ENCODE assay signal across 8 mouse cellular contexts in genomic region chr10:82127850-82128401, GRCm38 (mm10). TPM values are rescaled to one million over a fixed set of nuclear protein-coding genes. Genes with fewer than 3 reads are reported as not detected.
DNase-seq lines count a peak whose midpoint lies in the region; ATAC-seq lines count a peak whose summit lies in the region.

Gene AU041133, plus strand, starts transcription at chr10:82128013.

- H3K9ac ChIP-seq in hindbrain, embryonic 16.5 days (ENCODE audit: low read depth, low read length), result peak within 1 kb of the TSS; percentile 82

- H3K4me3 ChIP-seq in hindbrain, embryonic 16.5 days (ENCODE audit: low read length), result peak within 1 kb of the TSS; percentile 74
- peak within 1 kb of the TSS; percentile 44 for H3K4me3 ChIP-seq in macrophage (ENCODE audit: inconsistent target)

- peak; percentile 100 for ATAC-seq in hindbrain, embryonic 16.5 days

- H3K27me3 ChIP-seq in hindbrain, embryonic 16.5 days (replicated peaks; ENCODE audit: control insufficient read depth, insufficient read depth, low read length), result no peaks in the 10 kb centered on the region

- no peaks in the 10 kb centered on the region; the same call in 1 of the 2 replicates for H3K4me1 ChIP-seq in hindbrain, embryonic 16.5 days (ENCODE audit: control insufficient read depth, insufficient read depth, low read depth, low read length)

- peaks cover 6% of the 10 kb centered on the region; the same call in 1 of the 2 replicates for H3K79me2 ChIP-seq in macrophage (ENCODE audit: inconsistent target)

- DNase-seq in WW6 (ENCODE audit: low read depth, low spot score), result peak; percentile 85
- DNase-seq in cerebellum, postnatal 4 days (ENCODE audit: low spot score in 2 of 2), result peak; percentile 57 to 85
- DNase-seq in gastrocnemius, adult 18-20 months (ENCODE audit: low spot score), result peak; percentile 74
- DNase-seq in left cerebral cortex, adult 18-20 months (ENCODE audit: low spot score in 2 of 2), result peak; percentile 86 to 93
- DNase-seq in right cerebral cortex, adult 18-20 months, result peak; percentile 96
- peak; percentile 47 for DNase-seq in urinary bladder, postnatal 10 days (ENCODE audit: low spot score)

- H3K36me3 ChIP-seq in hindbrain, embryonic 16.5 days (ENCODE audit: control insufficient read depth, insufficient read depth, low read length), result no peaks in the 10 kb centered on the region; the same call in 1 of the 2 replicates
- no peaks in the 10 kb centered on the region for H3K36me3 ChIP-seq in macrophage (ENCODE audit: inconsistent target)

- peaks cover 11% of the 10 kb centered on the region for H3K9me3 ChIP-seq in hindbrain, embryonic 16.5 days (ENCODE audit: control insufficient read depth, low read length)

- H3K27ac ChIP-seq in hindbrain, embryonic 16.5 days (ENCODE audit: low read depth, low read length), result peak within 1 kb of the TSS; percentile 92
- H3K27ac ChIP-seq in macrophage, result no peak within 1 kb of the TSS

- 4% methylated on average over 30 of the region's 41 CpGs for WGBS in hindbrain, embryonic 16.5 days
- WGBS in macrophage (ENCODE audit: missing documents), result 5% methylated on average over 41 of the region's 41 CpGs

- H3K4me2 ChIP-seq in hindbrain, embryonic 16.5 days (ENCODE audit: low read length), result peak within 1 kb of the TSS; percentile 67

RNA-seq across cellular contexts. Expression of gene AU041133, which starts in this region (rescaled TPM):
- total RNA-seq in gastrocnemius, adult 18-20 months (2021), result under 1 TPM; 0.38 to 0.46 TPM
- 9.6 and 9.7 TPM in 2 replicates for polyA plus RNA-seq in hindbrain, embryonic 16.5 days (2015; fragmentation: Nextera tagmentation; extraction: Ambion mirVana)
- total RNA-seq in left cerebral cortex, adult 18-20 months (2021), result 1 to 10 TPM; 7.6 TPM
- total RNA-seq in macrophage (2018; cell fraction: chromatin; rRNA removed), result 10 to 100 TPM in 15 of 26 experiments, 1 to 10 TPM in 11; 1.9 to 24.2 (median 11.7) TPM
- total RNA-seq in macrophage (2018; cell fraction: cytosol; rRNA removed), result 1 to 10 TPM in 21 of 26 experiments, under 1 TPM in 5; 0.51 to 3.7 (median 2.0) TPM
- total RNA-seq in macrophage (2018; cell fraction: nucleus; rRNA removed), result 10 to 100 TPM in 8 of 26 experiments, 1 to 10 TPM in 18; 1.2 to 19.3 (median 7.6) TPM
- polyA plus RNA-seq in macrophage (2018), result 1.6 to 3.3 TPM (median 3.0 TPM) in 3 replicates

Comparison
In these comparisons a context has a peak if more than half of its experiments do, and no peak if none do; other contexts are left out.
1. RNA of gene AU041133 (total RNA-seq): 7.6 TPM in left cerebral cortex, adult 18-20 months; 0.38 to 0.46 TPM in gastrocnemius, adult 18-20 months; every median in the first group is over 4 times any median in the second.
2. Peak in DNase-seq in gastrocnemius, adult 18-20 months; RNA of the gene not detected or under 1 TPM.
3. Peak in every context shown above with its lines, with median percentiles within 50 percentile points of each other: DNase-seq.